Mouse (Mus musculus) neural tube, embryonic 15.5 days (tissue): ENCODE results near the gene Rrp9. TPM values are rescaled to one million over a fixed set of nuclear protein-coding genes. Genes with fewer than 3 reads are reported as not detected.
"Not testable (repeated sequence)": the region's sequence is repeated elsewhere in the genome, so short reads cannot be mapped to it uniquely, and the experiment has no call there.

Experiments used
- ATAC-seq: fragments of 200-750 bp; cut with Nextera tagmentation; 2 replicates; pipeline ENCODE4 v1.8.0; 2017; ENCODE audit warnings: mild to moderate bottlenecking, moderate TSS enrichment, moderate library complexity; ENCODE audit not compliant: low FRiP score
- H3K27ac ChIP-seq: fragments of 300-500 bp; sonication (generic); replicated peaks from 2 replicates; pipeline ENCODE4 v1.5.1; 2015; ENCODE audit warnings: mild to moderate bottlenecking, inconsistent platforms
- H3K27me3 ChIP-seq: fragments of 300-500 bp; sonication (generic); replicated peaks from 2 replicates; pipeline ENCODE4 v1.6.1; 2015; ENCODE audit warnings: inconsistent platforms
- H3K36me3 ChIP-seq: fragments of 300-500 bp; sonication (generic); 2 replicates; pipeline ENCODE4 v1.6.1; 2015; ENCODE audit warnings: inconsistent platforms
- H3K4me1 ChIP-seq: fragments of 300-500 bp; sonication (generic); 2 replicates; pipeline ENCODE4 v1.6.1; 2015; ENCODE audit warnings: inconsistent platforms
- H3K4me2 ChIP-seq: fragments of 300-500 bp; sonication (generic); 2 replicates; pipeline ENCODE4 v1.6.1; 2015; ENCODE audit warnings: inconsistent platforms, mild to moderate bottlenecking, moderate library complexity
- H3K4me3 ChIP-seq: fragments of 300-500 bp; sonication (generic); replicated peaks from 2 replicates; pipeline ENCODE4 v1.5.1; 2015; ENCODE audit warnings: mild to moderate bottlenecking, inconsistent platforms
- H3K9ac ChIP-seq: fragments of 300-500 bp; sonication (generic); replicated peaks from 2 replicates; pipeline ENCODE4 v1.6.1; 2015; ENCODE audit warnings: mild to moderate bottlenecking, inconsistent platforms
- H3K9me3 ChIP-seq: fragments of 300-500 bp; sonication (generic); replicated peaks from 2 replicates; pipeline ENCODE4 v1.6.1; 2016; ENCODE audit warnings: inconsistent platforms
- WGBS: fragments of 180-500 bp; shearing (Covaris S2); methylation state at CpG from one replicate; pipeline ENCODE4 v1.1.7; 2015; ENCODE audit warnings: mixed read lengths; 5-methylcytosine and 5-hydroxymethylcytosine counted together
- polyA plus RNA-seq: library from polyadenylated mRNA; unstranded; fragments of >200 nt; fragmentation: Nextera tagmentation; extraction: Ambion mirVana; gene quantifications from 2 replicates; pipeline ENCODE4 v1.2.1, GENCODE M21; 2015

The Rrp9 gene
- polyA plus RNA-seq, 1 experiment from 2014 or later: 46.4 TPM

GRCm38 (mm10) chr9:106476924-106477484, 1.2 kb downstream of the Rrp9 start, which contains the start of gene Parp3:
TSS of gene Parp3 (minus strand) at chr9:106476949.
- Histone ChIP-seq H3K27ac (peak within 1 kb of the TSS; percentile 43), H3K27me3 (no peaks in the 10 kb centered on the region), H3K4me2 (peak within 1 kb of the TSS; percentile 96), H3K4me1 (peaks cover 44% of the 10 kb centered on the region), H3K9me3 (no peaks in the 10 kb centered on the region), H3K9ac (peak within 1 kb of the TSS; percentile 62), H3K4me3 (peak within 1 kb of the TSS; percentile 89), H3K36me3 (peaks cover 16% of the 10 kb centered on the region)
- peak; percentile 97 for ATAC-seq
- under 1% methylated on average over 41 of the region's 41 CpGs for WGBS

GRCm38 (mm10) chr9:106477649-106478048, 1.9 kb downstream of the Rrp9 start:
- Histone ChIP-seq H3K4me3 (peak overlapping the region; percentile 89), H3K36me3 (peaks cover 19% of the 10 kb centered on the region), H3K27ac (peak overlapping the region; percentile 37; the same call in 1 of the 2 replicates), H3K4me1 (peaks cover 44% of the 10 kb centered on the region), H3K9me3 (no peaks in the 10 kb centered on the region), H3K9ac (peak overlapping the region; percentile 62), H3K4me2 (peak overlapping the region; percentile 96), H3K27me3 (no peaks in the 10 kb centered on the region)
- ATAC-seq: no peak
- WGBS: 5% methylated on average over 16 of the region's 16 CpGs

DNA sequence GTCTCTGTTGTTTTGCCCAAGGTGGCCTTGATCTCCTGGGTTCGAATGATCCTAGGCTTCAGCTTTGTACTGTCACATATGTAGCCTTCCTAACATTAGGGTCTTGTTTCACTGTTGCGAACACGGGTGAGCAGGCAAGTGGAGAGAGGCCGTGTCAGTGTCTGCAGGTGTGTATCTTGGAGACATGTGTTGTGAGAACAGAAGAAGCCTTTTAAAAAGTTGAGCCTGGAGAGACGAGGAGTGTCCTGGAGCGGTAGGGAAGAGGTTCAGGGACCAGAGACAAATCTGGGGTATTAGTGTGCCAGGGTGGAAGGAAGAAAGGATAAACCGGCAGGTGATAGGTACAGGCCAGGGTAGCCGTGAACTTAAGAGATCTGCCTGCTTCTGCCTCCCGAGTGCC, 2.3 kb downstream of the Rrp9 start:
- Histone ChIP-seq H3K4me1 (peaks cover 44% of the 10 kb centered on the region), H3K9me3 (no peaks in the 10 kb centered on the region), H3K27me3 (no peaks in the 10 kb centered on the region), H3K4me3 (peak overlapping the region; percentile 89), H3K27ac (no peak overlapping the region), H3K9ac (peak overlapping the region; percentile 62), H3K4me2 (peak overlapping the region; percentile 96), H3K36me3 (peaks cover 23% of the 10 kb centered on the region)
- WGBS: 85% methylated on average over 9 of the region's 9 CpGs
- no peak for ATAC-seq

DNA sequence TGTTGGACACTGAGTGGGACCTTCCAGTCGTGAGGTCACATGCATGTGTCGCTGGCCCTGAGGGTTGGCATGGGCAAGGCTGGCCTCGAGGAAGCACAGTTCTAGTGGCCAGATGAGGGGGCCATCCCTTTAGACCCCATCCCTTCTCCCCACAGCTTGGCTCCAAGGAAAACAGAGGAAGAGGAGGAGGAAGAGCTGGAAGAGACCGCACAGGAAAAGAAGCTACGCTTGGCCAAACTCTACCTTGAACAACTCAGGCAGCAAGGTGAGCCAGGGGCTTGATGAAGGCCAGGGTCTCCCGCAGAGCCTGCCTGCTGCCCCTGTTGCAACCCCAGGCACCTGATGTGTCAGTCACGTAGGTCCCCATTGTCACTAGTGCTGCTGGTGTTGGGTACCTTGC, 4.8 kb downstream of the Rrp9 start:
- H3K4me2 ChIP-seq: no peak overlapping the region
- H3K4me3 ChIP-seq: no peak overlapping the region
- ATAC-seq: no peak
- no peak overlapping the region for H3K9ac ChIP-seq
- no peak overlapping the region for H3K27ac ChIP-seq
- H3K27me3 ChIP-seq: no peaks in the 10 kb centered on the region
- WGBS: 90% methylated on average over 7 of the region's 7 CpGs
- H3K36me3 ChIP-seq: peaks cover 47% of the 10 kb centered on the region
- H3K9me3 ChIP-seq: no peaks in the 10 kb centered on the region
- H3K4me1 ChIP-seq: peaks cover 31% of the 10 kb centered on the region

DNA sequence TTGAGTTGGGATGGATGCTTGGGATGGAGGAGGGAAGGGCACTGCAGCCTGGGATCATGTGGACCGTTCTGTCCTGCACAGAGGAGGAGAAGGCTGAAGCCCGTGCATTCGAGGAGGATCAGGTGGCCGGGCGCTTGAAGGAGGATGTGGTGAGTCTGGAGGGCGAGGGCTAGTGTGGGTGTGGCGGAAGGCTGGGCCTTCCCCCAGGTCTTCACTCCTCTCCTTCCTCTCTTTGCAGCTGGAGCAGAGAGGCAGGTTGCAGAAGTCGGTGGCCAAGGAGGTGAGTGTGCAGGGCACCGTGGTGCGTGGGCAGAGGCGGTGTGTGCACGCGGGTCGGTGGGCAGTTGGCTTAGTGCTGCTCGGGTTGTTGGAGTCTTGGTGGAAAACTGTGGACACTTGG, 5.3 kb downstream of the Rrp9 start:
- Histone ChIP-seq H3K9me3 (no peaks in the 10 kb centered on the region), H3K4me1 (peaks cover 28% of the 10 kb centered on the region), H3K27me3 (no peaks in the 10 kb centered on the region), H3K9ac (no peak overlapping the region), H3K27ac (no peak overlapping the region), H3K4me2 (no peak overlapping the region), H3K36me3 (peaks cover 52% of the 10 kb centered on the region), H3K4me3 (no peak overlapping the region)
- WGBS: 96% methylated on average over 15 of the region's 15 CpGs
- ATAC-seq: no peak

- WGBS: 88% methylated on average over 13 of the region's 13 CpGs
Measured at GRCm38 (mm10) chr9:106481676-106482075, 5.9 kb downstream of the Rrp9 start.

DNA sequence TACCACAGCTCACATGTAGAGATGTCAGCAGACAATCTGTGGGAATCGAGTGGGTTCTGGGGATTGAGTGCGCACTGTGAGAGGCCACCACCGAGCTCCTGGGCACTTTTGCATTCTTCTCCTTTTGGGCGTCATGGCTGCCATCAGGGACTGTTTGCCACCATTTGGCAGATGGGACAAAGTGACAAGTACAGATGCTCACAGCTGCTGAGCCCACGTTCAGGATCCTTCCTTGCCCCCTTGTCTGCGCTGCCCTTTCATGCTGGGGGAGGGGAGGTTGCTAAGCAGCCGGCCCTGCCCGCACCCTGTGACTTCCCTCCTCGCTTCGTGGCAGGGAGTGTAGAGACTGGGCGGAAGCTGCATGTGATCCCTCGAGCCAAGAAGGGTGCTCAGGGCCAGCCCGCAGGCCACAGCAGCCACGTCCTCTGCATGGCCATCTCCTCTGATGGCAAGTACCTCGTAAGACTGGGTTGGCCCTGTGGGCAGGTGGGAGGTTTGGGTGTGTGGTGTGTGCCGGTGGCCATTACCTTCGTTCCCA, 6.9 kb downstream of the Rrp9 start:
- Histone ChIP-seq H3K4me3 (no peak overlapping the region), H3K36me3 (peaks cover 57% of the 10 kb centered on the region), H3K4me2 (no peak overlapping the region), H3K27me3 (no peaks in the 10 kb centered on the region), H3K27ac (no peak overlapping the region), H3K9ac (no peak overlapping the region), H3K4me1 (peaks cover 18% of the 10 kb centered on the region), H3K9me3 (no peaks in the 10 kb centered on the region)
- ATAC-seq: no peak
- 89% methylated on average over 17 of the region's 17 CpGs for WGBS

More at GRCm38 (mm10) chr9:106481676-106482075, 5.9 kb downstream of the Rrp9 start:
- Histone ChIP-seq H3K27ac (no peak overlapping the region), H3K9me3 (no peaks in the 10 kb centered on the region), H3K36me3 (peaks cover 57% of the 10 kb centered on the region), H3K27me3 (no peaks in the 10 kb centered on the region), H3K4me3 (no peak overlapping the region), H3K9ac (no peak overlapping the region), H3K4me2 (no peak overlapping the region), H3K4me1 (peaks cover 22% of the 10 kb centered on the region)
- ATAC-seq: no peak

GRCm38 (mm10) chr9:106483136-106483535, 7.4 kb downstream of the Rrp9 start:
- no peak overlapping the region for H3K27ac ChIP-seq
- H3K4me1 ChIP-seq: peaks cover 14% of the 10 kb centered on the region
- WGBS: 99% methylated on average over 10 of the region's 10 CpGs
- peaks cover 57% of the 10 kb centered on the region for H3K36me3 ChIP-seq
- H3K9me3 ChIP-seq: no peaks in the 10 kb centered on the region
- no peak overlapping the region for H3K9ac ChIP-seq
- no peak overlapping the region for H3K4me3 ChIP-seq
- no peak overlapping the region for H3K4me2 ChIP-seq
- no peaks in the 10 kb centered on the region for H3K27me3 ChIP-seq
- ATAC-seq: no peak

DNA sequence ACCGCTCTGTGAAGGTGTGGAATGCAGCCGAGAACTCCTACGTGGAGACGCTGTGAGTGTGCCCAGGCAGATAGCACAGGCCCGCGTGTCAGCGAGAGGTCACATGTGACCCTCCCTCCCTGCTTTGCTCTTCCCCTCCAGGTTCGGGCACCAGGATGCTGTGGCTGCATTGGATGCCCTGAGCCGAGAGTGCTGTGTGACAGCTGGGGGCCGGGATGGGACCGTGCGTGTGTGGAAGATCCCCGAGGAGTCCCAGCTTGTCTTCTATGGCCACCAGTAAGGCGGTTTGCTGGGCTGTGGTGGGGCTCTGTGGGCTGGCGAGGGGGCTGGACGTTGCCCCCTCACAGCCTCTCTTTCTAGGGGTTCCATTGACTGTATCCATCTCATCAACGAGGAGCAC, 7.8 kb downstream of the Rrp9 start:
- Histone ChIP-seq H3K4me3 (no peak overlapping the region), H3K4me1 (peaks cover 9% of the 10 kb centered on the region), H3K9me3 (no peaks in the 10 kb centered on the region), H3K4me2 (no peak overlapping the region), H3K36me3 (peaks cover 57% of the 10 kb centered on the region), H3K27ac (no peak overlapping the region), H3K9ac (no peak overlapping the region), H3K27me3 (no peaks in the 10 kb centered on the region)
- 91% methylated on average over 17 of the region's 17 CpGs for WGBS
- no peak for ATAC-seq

GRCm38 (mm10) chr9:106485076-106485475, 9.3 kb downstream of the Rrp9 start:
- H3K9ac ChIP-seq: no peak overlapping the region
- H3K4me2 ChIP-seq: no peak overlapping the region
- H3K4me1 ChIP-seq: no peaks in the 10 kb centered on the region
- H3K27ac ChIP-seq: no peak overlapping the region
- peaks cover 57% of the 10 kb centered on the region for H3K36me3 ChIP-seq
- H3K9me3 ChIP-seq: no peaks in the 10 kb centered on the region
- ATAC-seq: no peak
- H3K4me3 ChIP-seq: no peak overlapping the region
- H3K27me3 ChIP-seq: no peaks in the 10 kb centered on the region
- 83% methylated on average over 10 of the region's 10 CpGs for WGBS

- not testable (repeated sequence) for H3K27me3 ChIP-seq, H3K9ac ChIP-seq, H3K4me2 ChIP-seq, H3K4me1 ChIP-seq, ATAC-seq, H3K4me3 ChIP-seq, H3K9me3 ChIP-seq, H3K27ac ChIP-seq
- 90% methylated on average over 6 of the region's 6 CpGs for WGBS
- peaks cover 39% of the 10 kb centered on the region for H3K36me3 ChIP-seq
Measured at GRCm38 (mm10) chr9:106487602-106488001, 11.8 kb downstream of the Rrp9 start.

- WGBS: 94% methylated on average over 6 of the region's 6 CpGs
- H3K9ac ChIP-seq: no peak within 1 kb of the TSS
- H3K4me3 ChIP-seq: no peak within 1 kb of the TSS
- no peaks in the 10 kb centered on the region for H3K27me3 ChIP-seq
- H3K4me1 ChIP-seq: no peaks in the 10 kb centered on the region
- H3K27ac ChIP-seq: no peak within 1 kb of the TSS
- H3K36me3 ChIP-seq: no peaks in the 10 kb centered on the region
- no peaks in the 10 kb centered on the region for H3K9me3 ChIP-seq
- no peak within 1 kb of the TSS for H3K4me2 ChIP-seq
- ATAC-seq: no peak
Measured at GRCm38 (mm10) chr9:106499667-106500066, 23.9 kb downstream of the Rrp9 start, which contains the start of gene Iqcf1. TSS of gene Iqcf1 (plus strand) at chr9:106499967.
